Mouse (Mus musculus): ENCODE data around the gene Gp1ba. TPM values are rescaled to one million over a fixed set of nuclear protein-coding genes. Genes with fewer than 3 reads are reported as not detected.
A peak's percentile ranks its signal among the peaks of the same experiment; 100 is the strongest.

The Gp1ba gene
- polyA plus RNA-seq, 1 experiment from 2014 or later: 1.4 TPM

- Histone ChIP-seq H3K9me3 (replicated peaks) (no peaks in the 10 kb centered on the region), H3K9ac (peak overlapping the region; percentile 94), H3K4me1 (replicated peaks) (peaks cover 68% of the 10 kb centered on the region), H3K4me2 (peak overlapping the region; percentile 82), H3K27me3 (replicated peaks) (no peaks in the 10 kb centered on the region), H3K36me3 (peaks cover 38% of the 10 kb centered on the region), H3K4me3 (peak overlapping the region; percentile 78), H3K27ac (ENCODE audit: poor library complexity, severe bottlenecking) (peak overlapping the region; percentile 96)
- WGBS: 0% methylated on average over 48 of the region's 48 CpGs
- ATAC-seq (ENCODE audit: insufficient number of reproducible peaks, low FRiP score): peak; percentile 46
These were observed 16.1 kb downstream of the Gp1ba start for GRCm38 (mm10) chr11:70654923-70655570.

GRCm38 (mm10) chr11:70655571-70656455, 16.9 kb downstream of the Gp1ba start:
- peak overlapping the region; percentile 96 for H3K27ac ChIP-seq (ENCODE audit: poor library complexity, severe bottlenecking)
- no peaks in the 10 kb centered on the region for H3K9me3 ChIP-seq (replicated peaks)
- no peaks in the 10 kb centered on the region for H3K27me3 ChIP-seq (replicated peaks)
- H3K4me1 ChIP-seq (replicated peaks): peaks cover 61% of the 10 kb centered on the region
- H3K4me2 ChIP-seq: peak overlapping the region; percentile 82
- peaks cover 38% of the 10 kb centered on the region for H3K36me3 ChIP-seq
- peak overlapping the region; percentile 94 for H3K9ac ChIP-seq
- peak overlapping the region; percentile 78 for H3K4me3 ChIP-seq
- peak; percentile 40 for ATAC-seq (ENCODE audit: insufficient number of reproducible peaks, low FRiP score)
- WGBS: under 1% methylated on average over 61 of the region's 61 CpGs

- H3K9ac ChIP-seq: peak overlapping the region; percentile 94
- ATAC-seq (ENCODE audit: insufficient number of reproducible peaks, low FRiP score): peak; percentile 13; the same call in 1 of the 2 replicates
- H3K9me3 ChIP-seq (replicated peaks): no peaks in the 10 kb centered on the region
- H3K36me3 ChIP-seq: peaks cover 38% of the 10 kb centered on the region
- peaks cover 59% of the 10 kb centered on the region for H3K4me1 ChIP-seq (replicated peaks)
- peak overlapping the region; percentile 78 for H3K4me3 ChIP-seq
- H3K4me2 ChIP-seq: peak overlapping the region; percentile 82
- WGBS: 4% methylated on average over 16 of the region's 16 CpGs
- H3K27me3 ChIP-seq (replicated peaks): no peaks in the 10 kb centered on the region
- H3K27ac ChIP-seq (ENCODE audit: poor library complexity, severe bottlenecking): peak overlapping the region; percentile 96
These were observed 17.6 kb downstream of the Gp1ba start for GRCm38 (mm10) chr11:70656456-70656927.

GRCm38 (mm10) chr11:70656964-70657363, 18.0 kb downstream of the Gp1ba start, which contains the start of gene Eno3:
TSS of gene Eno3 (plus strand) at chr11:70657202.
- peaks cover 55% of the 10 kb centered on the region for H3K4me1 ChIP-seq (replicated peaks)
- ATAC-seq (ENCODE audit: insufficient number of reproducible peaks, low FRiP score): no peak

GRCm38 (mm10) chr11:70657573-70657972, 18.7 kb downstream of the Gp1ba start:
- peaks cover 49% of the 10 kb centered on the region for H3K4me1 ChIP-seq (replicated peaks)
- H3K4me2 ChIP-seq: peak overlapping the region; percentile 82
- H3K4me3 ChIP-seq: peak overlapping the region; percentile 78
- peak overlapping the region; percentile 96 for H3K27ac ChIP-seq (ENCODE audit: poor library complexity, severe bottlenecking)
- H3K9ac ChIP-seq: peak overlapping the region; percentile 94
- peaks cover 37% of the 10 kb centered on the region for H3K36me3 ChIP-seq
- no peaks in the 10 kb centered on the region for H3K27me3 ChIP-seq (replicated peaks)
- WGBS: 36% methylated on average over 6 of the region's 6 CpGs
- ATAC-seq (ENCODE audit: insufficient number of reproducible peaks, low FRiP score): no peak
- no peaks in the 10 kb centered on the region for H3K9me3 ChIP-seq (replicated peaks)

More at GRCm38 (mm10) chr11:70656964-70657363, 18.0 kb downstream of the Gp1ba start, which contains the start of gene Eno3:
- Histone ChIP-seq H3K27me3 (replicated peaks) (no peaks in the 10 kb centered on the region), H3K4me3 (peak within 1 kb of the TSS; percentile 78), H3K9ac (peak within 1 kb of the TSS; percentile 94), H3K4me2 (peak within 1 kb of the TSS; percentile 82), H3K36me3 (peaks cover 37% of the 10 kb centered on the region), H3K27ac (ENCODE audit: poor library complexity, severe bottlenecking) (peak within 1 kb of the TSS; percentile 96), H3K9me3 (replicated peaks) (no peaks in the 10 kb centered on the region)
- 2% methylated on average over 3 of the region's 3 CpGs for WGBS

GRCm38 (mm10) chr11:70657991-70658390, 19.1 kb downstream of the Gp1ba start:
- Histone ChIP-seq H3K9ac (peak overlapping the region; percentile 94), H3K4me3 (peak overlapping the region; percentile 78), H3K27ac (ENCODE audit: poor library complexity, severe bottlenecking) (peak overlapping the region; percentile 96), H3K36me3 (peaks cover 38% of the 10 kb centered on the region), H3K4me2 (peak overlapping the region; percentile 82), H3K9me3 (replicated peaks) (no peaks in the 10 kb centered on the region), H3K4me1 (replicated peaks) (peaks cover 45% of the 10 kb centered on the region), H3K27me3 (replicated peaks) (no peaks in the 10 kb centered on the region)
- no peak for ATAC-seq (ENCODE audit: insufficient number of reproducible peaks, low FRiP score)
- WGBS: 48% methylated on average over 9 of the region's 9 CpGs

GRCm38 (mm10) chr11:70658521-70658920, 19.6 kb downstream of the Gp1ba start:
- no peak for ATAC-seq (ENCODE audit: insufficient number of reproducible peaks, low FRiP score)
- Histone ChIP-seq H3K36me3 (peaks cover 44% of the 10 kb centered on the region), H3K9ac (peak overlapping the region; percentile 94), H3K9me3 (replicated peaks) (no peaks in the 10 kb centered on the region), H3K4me1 (replicated peaks) (peaks cover 45% of the 10 kb centered on the region), H3K4me3 (peak overlapping the region; percentile 78), H3K27me3 (replicated peaks) (no peaks in the 10 kb centered on the region), H3K27ac (ENCODE audit: poor library complexity, severe bottlenecking) (peak overlapping the region; percentile 39), H3K4me2 (peak overlapping the region; percentile 82)
- WGBS: 73% methylated on average over 5 of the region's 5 CpGs

- WGBS: 59% methylated on average over 8 of the region's 8 CpGs
- Histone ChIP-seq H3K4me2 (peak overlapping the region; percentile 82), H3K27me3 (replicated peaks) (no peaks in the 10 kb centered on the region), H3K36me3 (peaks cover 48% of the 10 kb centered on the region), H3K4me3 (no peak overlapping the region), H3K9ac (peak overlapping the region; percentile 60; the same call in 1 of the 2 replicates), H3K4me1 (replicated peaks) (peaks cover 47% of the 10 kb centered on the region), H3K27ac (ENCODE audit: poor library complexity, severe bottlenecking) (no peak overlapping the region), H3K9me3 (replicated peaks) (no peaks in the 10 kb centered on the region)
- ATAC-seq (ENCODE audit: insufficient number of reproducible peaks, low FRiP score): no peak
These were observed 20.0 kb downstream of the Gp1ba start for GRCm38 (mm10) chr11:70658942-70659341.

- Histone ChIP-seq H3K9me3 (replicated peaks) (no peaks in the 10 kb centered on the region), H3K4me3 (no peak overlapping the region), H3K4me2 (no peak overlapping the region), H3K27me3 (replicated peaks) (no peaks in the 10 kb centered on the region), H3K9ac (no peak overlapping the region), H3K27ac (ENCODE audit: poor library complexity, severe bottlenecking) (no peak overlapping the region), H3K36me3 (peaks cover 62% of the 10 kb centered on the region), H3K4me1 (replicated peaks) (peaks cover 51% of the 10 kb centered on the region)
- ATAC-seq (ENCODE audit: insufficient number of reproducible peaks, low FRiP score): no peak
- WGBS: 85% methylated on average over 8 of the region's 8 CpGs
These were observed 21.6 kb downstream of the Gp1ba start for GRCm38 (mm10) chr11:70660571-70660970.

- H3K9ac ChIP-seq: no peak overlapping the region
These were observed 24.2 kb downstream of the Gp1ba start for GRCm38 (mm10) chr11:70663101-70663500.

GRCm38 (mm10) chr11:70663957-70664356, 25.0 kb downstream of the Gp1ba start:
- Histone ChIP-seq H3K27ac (ENCODE audit: poor library complexity, severe bottlenecking) (0 out of 2 replicates have a peak overlapping the region, but pooled peaks have one; percentile 14), H3K4me1 (replicated peaks) (peaks cover 27% of the 10 kb centered on the region), H3K4me2 (no peak overlapping the region), H3K4me3 (no peak overlapping the region), H3K36me3 (peaks cover 78% of the 10 kb centered on the region), H3K9me3 (replicated peaks) (no peaks in the 10 kb centered on the region), H3K27me3 (replicated peaks) (no peaks in the 10 kb centered on the region), H3K9ac (no peak overlapping the region)
- no peak for ATAC-seq (ENCODE audit: insufficient number of reproducible peaks, low FRiP score)
- WGBS: 87% methylated on average over 6 of the region's 6 CpGs

More at GRCm38 (mm10) chr11:70663101-70663500, 24.2 kb downstream of the Gp1ba start:
- Histone ChIP-seq H3K9me3 (replicated peaks) (no peaks in the 10 kb centered on the region), H3K27me3 (replicated peaks) (no peaks in the 10 kb centered on the region), H3K4me1 (replicated peaks) (peaks cover 36% of the 10 kb centered on the region), H3K4me3 (no peak overlapping the region), H3K4me2 (no peak overlapping the region), H3K27ac (ENCODE audit: poor library complexity, severe bottlenecking) (no peak overlapping the region), H3K36me3 (peaks cover 79% of the 10 kb centered on the region)
- no peak for ATAC-seq (ENCODE audit: insufficient number of reproducible peaks, low FRiP score)
- 81% methylated on average over 8 of the region's 8 CpGs for WGBS
